Mouse (Mus musculus): ENCODE measurements around the gene Pagr1b.

Pagr1b gene

DNA sequence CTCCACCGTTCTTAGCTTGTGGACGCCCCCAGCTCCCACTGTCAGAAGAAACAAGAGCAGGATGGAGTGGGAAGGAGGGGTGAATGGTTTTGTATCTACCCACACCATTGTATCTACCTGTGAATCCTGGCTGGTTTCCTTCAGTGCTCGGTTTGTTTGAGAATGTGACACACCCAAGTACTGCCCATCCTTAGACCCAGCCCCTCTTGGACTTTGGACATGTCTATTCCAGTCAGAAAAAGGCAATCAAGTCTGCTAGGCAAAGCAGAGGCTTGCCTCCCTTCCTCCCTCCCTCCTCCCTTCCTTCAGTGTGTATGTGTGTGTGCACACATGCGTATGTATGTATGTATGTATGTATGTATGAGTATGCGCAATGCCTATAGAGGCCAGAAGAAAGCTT lies 12.7 kb downstream of the Pagr1b start:
- DNase-seq (ENCODE audit: low read depth in 1 of 2, low spot score in 2 of 2) = no peak

GRCm38 (mm10) chr7:126999568-126999967 lies 16.7 kb downstream of the Pagr1b start:
- DNase-seq (ENCODE audit: low read depth in 1 of 2, low spot score in 2 of 2) = no peak

DNA sequence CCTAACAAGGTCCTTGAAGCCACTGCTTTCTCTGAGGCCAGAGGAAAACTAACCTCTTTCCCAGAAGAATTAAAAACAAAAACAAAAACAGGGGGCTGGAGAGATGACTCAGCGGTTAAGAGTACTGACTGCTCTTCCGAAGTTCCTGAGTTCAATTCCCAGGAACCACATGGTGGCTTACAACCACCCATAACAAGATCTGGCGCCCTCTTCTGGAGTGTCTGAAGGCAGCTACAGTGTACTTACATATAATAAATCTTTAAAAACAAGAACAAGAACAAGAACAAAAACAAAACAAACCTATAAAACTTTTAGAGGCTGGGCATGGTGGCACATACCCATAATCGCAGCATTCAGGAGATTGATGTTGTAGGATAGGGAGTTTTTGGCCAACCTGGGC lies 19.8 kb downstream of the Pagr1b start:
- DNase-seq (ENCODE audit: low read depth in 1 of 2, low spot score in 2 of 2) = no peak

DNA sequence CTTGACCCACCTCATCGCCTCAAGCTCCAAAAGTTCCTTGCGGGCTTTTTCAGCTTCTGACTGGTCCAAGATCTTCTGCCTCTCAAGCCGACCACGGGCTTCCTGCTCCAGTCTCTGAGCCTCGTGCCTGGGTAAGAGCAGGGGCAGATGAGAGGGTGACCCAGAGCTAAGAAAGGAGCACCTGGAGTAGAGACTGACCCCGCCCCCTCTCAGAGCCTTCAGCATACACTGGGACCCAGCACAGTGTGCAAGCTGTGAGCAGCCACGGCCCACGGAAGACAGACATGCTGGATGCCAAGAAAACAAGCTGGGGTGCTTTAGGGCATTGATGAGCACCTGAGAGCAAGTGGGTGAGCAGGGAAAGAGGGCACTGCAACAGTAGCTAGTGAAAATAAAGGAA lies 27.5 kb downstream of the Pagr1b start:
- no peak for DNase-seq (ENCODE audit: low read depth in 1 of 2, low spot score in 2 of 2)

DNA sequence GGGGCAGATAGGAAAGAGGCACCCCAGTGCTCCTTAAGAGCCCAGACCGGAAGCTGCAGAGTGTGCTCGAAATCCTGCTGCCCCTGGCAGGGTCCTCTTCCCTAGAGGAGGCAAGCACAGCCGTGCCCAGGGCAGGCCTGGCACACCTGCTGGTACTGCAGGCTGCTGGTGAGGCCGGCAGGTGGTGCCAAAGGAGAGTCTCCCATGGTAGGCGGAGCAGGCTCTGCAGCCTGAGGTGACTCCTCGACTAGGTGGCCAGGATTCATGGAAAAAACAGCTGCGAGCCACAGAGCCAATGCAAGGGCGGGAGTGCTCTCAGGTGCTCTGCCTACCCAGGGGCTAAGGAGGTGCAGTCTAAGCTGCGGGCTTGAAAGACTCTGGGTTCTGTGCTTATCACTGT lies 30.0 kb downstream of the Pagr1b start:
- DNase-seq (ENCODE audit: low read depth in 1 of 2, low spot score in 2 of 2) = no peak

DNA sequence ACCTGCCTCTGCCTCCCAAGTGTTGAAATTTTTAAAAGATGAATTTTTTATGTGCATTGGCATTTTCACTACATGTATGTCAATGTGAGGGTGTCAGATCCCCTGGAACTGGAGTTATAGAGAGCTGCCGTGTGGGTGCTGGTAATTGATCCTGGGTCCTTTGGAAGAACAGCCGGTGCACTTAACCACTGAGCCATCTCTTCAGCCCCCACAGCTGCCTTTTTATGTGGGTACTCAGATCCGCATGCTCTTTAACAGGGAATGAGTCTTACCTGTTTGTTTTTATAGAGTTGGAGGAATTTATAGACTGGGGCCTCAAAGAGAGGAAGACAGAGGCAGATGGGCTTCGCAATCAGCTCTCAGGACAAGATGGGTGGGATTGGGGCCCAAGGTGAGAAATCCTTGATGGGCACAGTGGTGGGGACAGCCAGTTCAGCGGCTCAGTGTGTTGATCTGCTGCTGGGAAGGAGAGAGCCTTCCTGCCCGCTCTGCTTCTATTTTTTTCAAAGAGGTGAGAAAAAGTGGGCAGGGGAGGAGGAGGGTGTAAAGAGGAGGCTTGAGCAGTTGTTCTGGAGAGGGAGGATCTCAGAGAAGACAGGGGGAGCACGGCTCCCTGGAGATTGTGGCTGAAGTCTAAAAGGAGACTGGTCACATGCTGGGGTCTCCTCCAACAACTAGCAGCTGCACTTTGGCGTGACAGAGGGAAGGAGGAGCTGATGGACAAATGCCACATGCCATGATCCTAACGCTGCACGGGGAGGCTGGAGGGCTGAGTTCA lies 31.4 kb downstream of the Pagr1b start:
- no peak for DNase-seq (ENCODE audit: low read depth in 1 of 2, low spot score in 2 of 2)

GRCm38 (mm10) chr7:126983113-126983512 lies 33.2 kb downstream of the Pagr1b start:
- no peak for DNase-seq (ENCODE audit: low read depth in 1 of 2, low spot score in 2 of 2)

GRCm38 (mm10) chr7:126982054-126982453 lies 34.2 kb downstream of the Pagr1b start:
- no peak for DNase-seq (ENCODE audit: low read depth in 1 of 2, low spot score in 2 of 2)

DNA sequence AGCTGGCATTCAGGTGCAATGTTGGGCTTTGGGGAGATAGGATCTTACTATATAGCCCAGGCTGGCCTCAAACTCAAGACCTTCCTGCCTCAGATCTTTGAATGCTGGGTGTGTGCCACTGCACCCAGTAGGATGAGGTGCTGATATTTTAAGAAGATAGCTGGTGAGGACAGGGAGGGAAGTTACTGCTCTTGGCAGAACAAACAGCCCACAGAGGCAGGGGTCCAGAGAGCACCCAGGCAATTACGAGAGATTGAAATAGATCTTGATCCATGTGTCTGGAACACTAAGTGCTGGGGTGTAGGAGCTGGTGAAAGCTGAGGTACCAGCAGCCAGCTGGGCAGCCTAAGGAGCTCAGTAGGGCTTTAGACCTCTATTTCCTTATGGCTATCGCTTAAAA lies 34.7 kb downstream of the Pagr1b start:
- no peak for DNase-seq (ENCODE audit: low read depth in 1 of 2, low spot score in 2 of 2)

DNA sequence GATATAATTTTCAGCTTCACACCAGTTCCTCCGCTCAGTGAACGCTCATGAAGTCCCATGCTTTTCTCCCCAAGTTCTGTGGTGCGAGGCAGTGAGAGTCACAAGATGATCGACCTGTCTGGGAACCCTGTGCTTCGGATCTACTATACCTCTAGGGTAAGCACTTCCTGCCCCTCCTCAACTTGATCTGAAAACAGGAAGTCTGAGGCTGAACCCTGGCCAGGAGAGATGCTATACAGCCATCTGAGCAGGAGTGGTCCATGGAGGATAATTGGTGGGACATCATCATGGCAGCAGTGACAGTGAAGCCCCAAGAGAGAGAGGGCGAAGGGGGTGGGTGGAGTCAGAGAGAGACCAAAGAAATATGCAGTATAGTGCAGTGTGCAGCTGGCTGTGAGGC lies 37.4 kb downstream of the Pagr1b start:
- no peak for DNase-seq (ENCODE audit: low read depth in 1 of 2, low spot score in 2 of 2)

- no peak for DNase-seq (ENCODE audit: low read depth in 1 of 2, low spot score in 2 of 2)
Observed at GRCm38 (mm10) chr7:126976878-126977459, 39.3 kb downstream of the Pagr1b start.

- peak; percentile 88 to 91 for DNase-seq (ENCODE audit: low read depth in 1 of 2, low spot score in 2 of 2)
Observed at GRCm38 (mm10) chr7:126975950-126976866, 40.1 kb downstream of the Pagr1b start, which contains the start of gene Cdiptos. TSS of gene Cdiptos (minus strand) at chr7:126976098.

GRCm38 (mm10) chr7:126975893-126975949 lies 40.6 kb downstream of the Pagr1b start, which contains the start of gene Cdipt:
TSS of gene Cdipt (plus strand) at chr7:126975914.
- no peak for DNase-seq (ENCODE audit: low read depth in 1 of 2, low spot score in 2 of 2)

- DNase-seq (ENCODE audit: low read depth in 1 of 2, low spot score in 2 of 2) = peak in 1 of 2 experiments; percentile 30
Observed at GRCm38 (mm10) chr7:126975493-126975892, 40.8 kb downstream of the Pagr1b start.

- DNase-seq (ENCODE audit: low read depth in 1 of 2, low spot score in 2 of 2) = no peak
Observed at GRCm38 (mm10) chr7:126967361-126967760, 48.9 kb downstream of the Pagr1b start.

- DNase-seq (ENCODE audit: low read depth in 1 of 2, low spot score in 2 of 2) = no peak
Observed at GRCm38 (mm10) chr7:126965568-126965967, 50.7 kb downstream of the Pagr1b start.

GRCm38 (mm10) chr7:126963548-126964286 lies 52.6 kb downstream of the Pagr1b start:
- DNase-seq (ENCODE audit: low read depth in 1 of 2, low spot score in 2 of 2) = no peak

DNA sequence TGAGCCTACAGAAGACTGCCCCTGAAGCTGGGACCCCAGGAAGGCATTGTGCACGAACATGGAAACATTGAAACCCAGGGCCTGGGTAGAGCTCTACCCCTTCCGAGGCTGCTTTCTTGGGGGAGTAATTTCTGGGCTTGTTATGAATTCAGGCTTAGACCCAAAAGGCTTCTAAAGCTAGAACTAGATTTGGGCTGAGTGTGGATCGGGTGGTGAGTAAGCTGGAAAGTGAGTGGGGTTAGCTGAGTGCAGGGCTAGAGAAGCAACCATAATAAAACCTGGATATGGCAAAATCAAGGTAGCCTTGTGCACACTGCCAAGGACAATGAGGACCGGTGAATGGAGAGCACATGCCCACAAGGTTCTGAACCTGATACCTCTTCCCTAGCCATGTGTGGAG lies 54.3 kb downstream of the Pagr1b start:
- no peak for DNase-seq (ENCODE audit: low read depth in 1 of 2, low spot score in 2 of 2)

GRCm38 (mm10) chr7:126961095-126961494 lies 55.2 kb downstream of the Pagr1b start:
- DNase-seq (ENCODE audit: low read depth in 1 of 2, low spot score in 2 of 2) = no peak

- DNase-seq (ENCODE audit: low read depth in 1 of 2, low spot score in 2 of 2) = no peak
Observed at GRCm38 (mm10) chr7:126959780-126960179, 56.5 kb downstream of the Pagr1b start.

DNA sequence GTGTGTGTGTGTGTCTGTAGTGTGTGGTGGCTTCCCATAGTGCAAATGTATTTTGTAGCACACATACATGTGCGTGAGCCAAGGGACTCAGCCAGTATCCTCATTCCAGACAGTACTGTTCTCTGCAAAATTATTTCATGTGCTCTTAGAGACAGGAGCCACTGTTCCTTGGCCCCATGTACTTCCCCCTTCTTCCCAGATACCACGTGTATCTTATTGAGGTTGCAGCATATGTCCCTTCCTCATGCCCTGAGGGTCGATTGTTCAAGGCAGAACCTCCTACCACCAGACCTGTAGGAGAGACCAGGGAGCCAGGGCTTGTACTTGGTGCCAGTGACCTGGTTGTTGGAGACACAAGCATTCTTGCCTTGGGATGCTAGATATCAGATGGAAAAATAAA lies 61.2 kb downstream of the Pagr1b start:
- no peak for DNase-seq (ENCODE audit: low read depth in 1 of 2, low spot score in 2 of 2)

- DNase-seq (ENCODE audit: low read depth in 1 of 2, low spot score in 2 of 2) = no peak
Observed at GRCm38 (mm10) chr7:126952646-126953045, 63.6 kb downstream of the Pagr1b start.

All from monocyte, adult 2 months (primary cell).